Mouse (Mus musculus): ENCODE data around the gene Oaz3.

DNA sequence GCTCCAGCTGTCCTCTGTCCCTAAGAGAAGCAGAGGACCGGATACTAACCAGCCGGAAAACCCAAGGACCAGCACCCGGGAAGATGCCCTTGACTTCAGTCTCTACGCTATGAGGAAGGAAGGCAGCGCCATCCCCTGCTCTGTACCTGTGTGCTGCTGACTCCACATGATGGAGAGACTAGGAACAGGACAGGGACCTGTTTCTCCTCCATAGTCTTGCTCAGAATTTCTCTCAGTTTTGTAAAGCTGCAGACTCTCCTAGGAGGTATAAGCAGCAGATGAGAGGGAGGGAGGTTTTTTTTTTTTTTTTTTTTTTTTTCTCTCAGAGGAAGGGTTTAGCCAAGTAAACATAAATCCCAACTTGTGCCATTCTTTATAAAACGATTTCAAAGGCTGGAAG is 45.5 kb downstream of the Oaz3 start, which contains the start of gene Lingo4:
- TF ChIP-seq EP300 (IDR thresholded peaks at IDR 0.05) (no peak), CTCF (IDR thresholded peaks at IDR 0.05) (no peak)
